Mouse (Mus musculus): ENCODE data around the gene Rab38.

- TF ChIP-seq CTCF (IDR thresholded peaks at IDR 0.05; ENCODE audit: extremely low read depth, insufficient read length, insufficient replicate concordance, low read depth, low read length) (no peak), POLR2A (IDR thresholded peaks at IDR 0.05; ENCODE audit: low read depth, low read length) (no peak)
Observed at GRCm38 (mm10) chr7:88502217-88502817, 72.2 kb downstream of the Rab38 start.
